Mouse (Mus musculus) natural killer cell, adult 2 months (primary cell): ENCODE results near the gene Ier5l.

ENCODE experiments used
- DNase-seq, 2 experiments: peaks; one replicate each; pipeline ENCODE4 v3.0.0; 2022; ENCODE audit warnings: low spot score in 2 of 2

Ier5l gene

DNA sequence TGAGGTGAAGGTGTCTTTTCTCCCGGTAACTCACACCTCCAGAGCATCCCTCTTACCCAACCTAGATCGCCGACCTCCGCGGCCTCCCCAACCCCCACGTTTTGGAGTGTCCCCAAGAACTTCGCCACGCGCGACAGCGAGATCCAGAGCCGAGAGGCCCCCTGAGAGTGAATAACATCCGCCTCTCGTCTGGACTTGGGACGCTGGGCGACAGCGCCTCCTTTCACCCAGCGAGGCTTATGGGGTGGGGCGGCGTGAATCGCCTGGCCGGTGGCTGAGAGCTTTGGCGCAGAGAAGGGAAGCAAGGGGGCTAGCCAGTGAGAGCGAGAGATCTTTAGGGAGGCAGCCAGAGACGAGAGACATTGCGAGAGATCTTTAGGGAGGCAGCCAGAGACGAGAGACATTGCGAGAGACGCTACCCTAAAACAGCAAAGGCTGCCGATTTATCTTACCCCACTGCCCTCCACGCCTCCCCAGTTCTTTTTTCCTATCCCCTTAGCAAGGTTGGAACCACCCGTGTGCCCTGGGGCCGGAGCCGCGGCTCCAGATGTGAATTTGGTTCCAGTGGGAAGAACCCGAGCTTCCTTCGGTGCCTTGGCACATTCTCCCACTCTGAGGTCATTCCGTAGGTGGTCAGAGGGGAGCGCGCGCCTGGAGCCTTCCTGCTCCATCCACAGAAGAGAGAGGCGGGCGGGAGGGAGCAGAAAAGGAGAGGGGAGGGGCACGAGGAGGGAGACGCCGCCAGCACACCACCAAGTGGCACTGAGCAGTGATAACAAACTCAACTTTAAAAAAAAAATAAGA is 3.7 kb downstream of the Ier5l start:
- peak; percentile 29 to 46 for DNase-seq

DNA sequence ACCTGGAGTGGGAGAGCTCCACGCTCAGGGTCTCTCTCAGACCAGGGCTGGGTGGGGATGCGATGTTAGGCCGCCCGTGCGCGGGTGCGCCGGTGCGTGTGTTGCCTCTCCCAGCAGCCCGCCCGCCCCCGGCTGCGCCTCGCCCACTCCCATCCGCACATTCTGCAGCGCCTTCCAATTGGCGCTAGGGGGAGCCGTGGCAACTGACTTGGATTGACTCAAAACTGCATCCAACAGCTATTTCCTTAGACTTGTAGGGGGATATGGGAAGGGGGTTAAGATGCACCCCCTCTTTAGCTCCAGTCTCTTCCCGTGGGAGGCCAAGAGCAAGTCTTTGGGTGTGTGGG is 4.2 kb downstream of the Ier5l start:
- peak; percentile 44 to 63 for DNase-seq

DNA sequence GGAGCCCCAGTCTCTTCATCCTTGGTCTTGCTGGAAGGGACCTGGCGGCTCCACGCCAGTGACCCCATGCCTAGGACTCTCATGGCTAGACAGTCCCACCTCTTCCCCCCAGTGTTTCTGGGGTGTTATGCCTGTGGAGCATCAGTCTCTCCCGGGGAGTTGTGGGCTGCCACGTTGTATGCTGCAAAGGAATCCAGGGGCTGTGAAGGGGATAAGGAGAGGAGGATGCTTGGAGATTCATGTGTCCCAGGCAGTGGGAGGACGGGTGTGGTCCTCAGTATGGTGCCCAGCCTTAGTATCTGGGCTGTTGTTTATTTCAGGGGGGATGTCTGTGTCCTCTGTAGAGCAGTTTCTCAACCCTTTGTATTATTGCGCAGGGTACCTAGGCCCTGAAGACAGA is 5.0 kb downstream of the Ier5l start:
- DNase-seq = no peak

DNA sequence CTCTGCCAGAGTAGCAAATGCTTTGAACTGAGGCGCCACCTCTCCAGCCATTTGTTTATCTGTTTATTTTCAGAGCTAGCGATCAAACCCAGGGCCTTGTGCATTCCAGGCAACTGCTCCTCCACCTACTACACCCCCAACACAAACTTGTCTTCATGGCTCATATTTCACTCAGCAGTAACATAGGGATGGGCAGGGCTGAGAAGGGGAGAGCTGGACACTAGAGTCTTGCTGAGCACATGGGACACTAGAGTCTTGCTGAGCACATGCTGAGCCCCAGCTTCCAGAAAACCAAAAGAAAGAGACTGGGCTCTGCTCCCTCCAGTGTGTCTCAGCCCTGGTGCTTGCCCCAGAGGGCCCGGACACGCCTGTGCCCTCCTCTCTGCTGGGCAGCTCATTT is 7.2 kb downstream of the Ier5l start:
- DNase-seq = no peak

DNA sequence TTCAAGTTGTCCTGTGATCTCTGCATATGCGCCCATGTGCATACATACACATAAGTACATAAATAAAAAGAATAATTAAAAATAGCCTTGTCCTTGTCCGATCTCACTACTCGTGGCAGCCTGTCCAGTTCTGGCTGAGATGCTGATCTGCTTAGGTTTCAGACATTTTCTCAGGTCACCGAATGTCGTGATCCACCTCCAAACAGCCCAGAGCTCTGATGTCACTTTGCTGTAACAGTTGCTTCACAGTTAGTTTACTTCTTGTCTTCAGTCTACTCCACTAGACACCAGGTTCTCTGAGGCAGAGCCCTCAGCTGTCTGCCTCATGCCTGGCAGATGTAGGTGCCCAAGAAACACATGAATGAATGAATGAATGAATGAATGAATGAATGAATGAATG is 9.6 kb downstream of the Ier5l start:
- DNase-seq = peak in 1 of 2 experiments; percentile 21

DNA sequence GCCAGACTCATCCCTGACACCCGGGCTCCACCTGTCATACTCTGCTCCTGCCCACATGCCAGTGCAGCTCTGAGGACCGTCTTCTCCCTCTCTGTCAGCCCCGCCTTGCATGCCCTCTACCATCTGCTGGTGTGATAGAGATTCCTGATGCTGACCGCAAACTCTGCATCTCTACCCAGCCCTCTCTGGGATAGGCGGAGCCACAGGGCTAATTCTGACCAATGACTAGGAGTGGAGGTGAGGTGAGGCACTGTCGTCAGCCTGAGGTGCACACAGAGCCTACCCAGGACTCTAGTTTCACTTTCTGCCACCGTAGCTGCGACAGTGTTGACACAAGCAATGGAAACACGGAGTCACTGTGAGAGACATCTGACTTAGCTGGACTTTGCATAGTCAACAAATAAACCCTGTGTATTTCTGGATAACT is 10.1 kb downstream of the Ier5l start:
- peak; percentile 86 to 89 for DNase-seq

DNA sequence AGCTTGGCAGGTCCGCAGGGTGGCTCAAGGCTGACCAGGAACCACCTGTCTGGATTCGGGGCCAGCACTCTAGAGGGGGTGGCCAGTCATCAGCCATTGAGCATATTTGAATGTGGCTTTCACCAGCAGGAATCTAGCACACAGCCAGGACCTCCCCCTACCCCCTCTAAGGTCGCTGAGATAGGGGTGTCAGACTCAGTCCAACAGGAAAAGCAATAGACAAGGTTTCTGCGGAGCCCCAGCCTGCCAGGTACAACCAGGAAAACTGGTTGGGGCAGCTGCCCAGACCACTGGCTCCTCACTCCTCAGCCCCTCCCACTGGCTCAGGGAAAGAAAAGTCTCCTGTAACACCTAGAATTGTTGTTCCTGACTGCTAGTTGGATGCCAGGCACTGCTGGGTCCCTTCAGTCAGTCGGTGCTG is 10.7 kb downstream of the Ier5l start:
- no peak for DNase-seq

DNA sequence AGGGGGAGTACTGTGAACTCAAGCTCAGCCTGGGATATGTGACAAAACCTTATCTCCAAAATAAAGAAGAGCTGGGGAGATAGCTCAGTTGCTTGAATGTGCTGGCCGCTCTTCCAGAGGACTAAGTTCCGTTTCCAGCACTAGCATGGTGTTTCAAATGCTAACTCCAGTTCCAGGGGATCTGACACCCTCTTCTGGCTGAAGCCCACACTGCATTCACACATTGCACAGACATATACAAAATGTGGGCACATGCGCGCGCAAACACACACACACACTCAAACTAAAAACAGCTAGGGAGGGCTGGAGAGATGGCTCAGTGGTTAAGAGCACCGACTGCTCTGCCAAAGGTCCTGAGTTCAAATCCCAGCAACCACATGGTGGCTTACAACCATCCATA is 14.8 kb downstream of the Ier5l start:
- DNase-seq = no peak

DNA sequence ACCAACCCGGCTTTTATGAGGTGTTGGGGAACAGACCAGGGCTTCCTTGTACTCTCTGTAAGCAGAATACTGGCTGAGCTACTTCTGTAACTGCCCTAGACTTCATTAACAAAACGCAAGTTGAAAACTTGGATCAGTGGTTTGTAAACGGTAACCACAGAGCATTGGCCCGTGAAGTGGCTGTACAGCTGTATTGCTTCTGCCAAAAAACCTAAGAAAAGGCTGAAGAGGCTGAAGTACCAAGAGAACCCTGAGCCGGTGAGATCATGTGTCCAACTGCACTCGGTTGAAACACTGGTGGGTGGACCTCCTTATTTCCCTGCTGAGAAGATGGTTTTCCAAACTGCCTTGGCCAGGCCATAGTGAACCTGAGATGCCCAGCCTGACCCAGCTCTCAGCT is 15.7 kb downstream of the Ier5l start:
- DNase-seq = no peak

DNA sequence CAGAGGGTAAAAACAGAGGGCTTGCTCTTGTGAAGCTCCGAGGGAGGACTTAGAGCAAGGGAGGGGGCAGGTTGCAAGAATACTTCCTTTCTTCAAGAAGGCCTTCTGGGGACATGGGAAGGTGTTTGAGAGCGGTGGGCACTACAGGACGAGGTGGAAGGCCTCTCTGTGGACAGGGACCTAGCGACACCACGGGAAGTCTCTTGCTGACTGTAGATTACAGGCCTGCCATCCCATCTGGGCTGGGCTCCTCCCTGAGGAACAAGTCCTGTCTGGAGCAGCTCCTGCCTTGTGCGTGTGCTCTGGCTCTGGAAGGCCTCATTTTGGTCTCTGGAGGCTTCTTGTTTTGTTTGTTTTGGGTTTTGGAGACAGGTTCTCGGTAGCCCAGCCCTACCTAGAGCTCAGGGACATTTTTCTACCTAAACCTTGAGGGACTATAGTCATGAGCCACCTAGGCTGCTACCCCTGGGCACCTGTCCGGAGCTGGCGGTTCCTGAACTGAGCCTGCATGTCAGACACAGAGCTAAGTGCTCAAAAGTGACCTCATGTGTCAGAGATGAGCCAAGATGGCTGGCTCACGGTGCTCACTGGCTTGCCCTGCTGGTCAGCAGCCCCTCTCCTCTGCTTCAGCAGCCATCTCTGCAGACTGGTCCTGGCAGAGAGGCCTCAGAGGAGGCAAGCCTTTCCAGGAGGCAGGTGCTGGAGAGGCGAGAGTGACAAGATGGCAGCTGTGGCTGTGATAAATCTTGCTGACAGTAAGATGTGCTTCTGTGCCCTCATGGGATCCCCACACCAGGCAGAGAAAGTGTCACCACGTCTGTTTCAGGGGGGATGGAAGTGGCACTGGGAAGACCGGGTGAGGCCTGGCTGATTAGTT is 17.7 kb downstream of the Ier5l start:
- DNase-seq = no peak

DNA sequence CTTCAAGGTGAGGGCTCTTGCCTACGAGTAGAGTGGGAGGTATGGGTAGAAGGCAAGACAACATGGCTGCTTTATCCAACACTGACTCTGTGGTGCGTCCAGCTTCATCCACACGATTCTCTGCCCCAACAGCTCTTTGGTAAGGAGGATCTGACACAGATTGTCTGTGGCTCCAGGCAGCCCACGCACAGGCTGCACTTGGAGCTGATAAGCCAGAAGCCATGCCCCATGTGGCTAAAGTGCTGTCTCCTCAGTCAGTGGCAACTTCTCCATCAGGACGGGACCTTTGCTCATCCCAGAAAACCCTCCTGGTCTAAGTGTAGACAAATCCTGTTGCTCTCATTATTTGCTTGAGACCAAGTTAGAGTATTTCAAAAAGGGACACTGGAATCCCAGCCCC is 19.4 kb downstream of the Ier5l start:
- no peak for DNase-seq

DNA sequence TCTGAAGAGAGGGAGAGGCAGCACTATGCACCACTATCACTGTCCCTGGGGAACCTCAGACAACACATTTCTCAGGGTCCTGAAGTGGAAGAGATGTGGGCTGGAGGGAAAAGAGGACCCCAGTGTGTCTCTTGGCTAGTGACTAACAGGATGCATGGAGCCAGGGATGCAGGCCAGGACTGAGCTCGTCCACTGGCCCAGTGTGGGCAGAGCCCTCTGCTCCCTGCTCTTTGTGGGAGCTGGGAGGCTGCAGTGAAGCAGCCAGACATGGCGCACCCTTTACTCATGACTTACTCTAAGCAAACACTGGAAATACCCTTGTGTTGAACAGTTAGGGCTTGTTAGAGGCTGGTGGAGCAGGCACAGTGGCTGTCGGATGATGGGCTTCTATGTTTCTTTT is 20.4 kb downstream of the Ier5l start:
- no peak for DNase-seq

DNA sequence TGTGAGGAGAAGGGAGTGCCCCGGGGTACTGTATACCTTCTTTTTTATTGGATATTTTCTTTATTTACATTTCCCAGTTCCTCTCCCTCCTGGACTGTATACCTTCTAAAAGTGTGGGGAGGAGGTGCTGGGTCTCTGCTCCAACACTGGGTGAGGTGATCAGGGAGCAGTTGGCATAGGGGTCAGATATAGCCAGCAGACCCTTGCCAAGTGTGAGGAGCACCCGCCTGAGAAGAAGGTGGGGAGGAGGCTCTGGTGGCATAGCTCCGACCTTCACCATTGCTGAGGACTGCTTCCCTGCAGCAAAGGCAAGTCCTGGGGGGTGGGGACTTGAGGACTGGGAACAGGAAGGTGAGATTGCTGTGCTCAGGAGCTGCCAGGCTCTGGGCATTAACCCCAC is 22.5 kb downstream of the Ier5l start:
- no peak for DNase-seq

DNA sequence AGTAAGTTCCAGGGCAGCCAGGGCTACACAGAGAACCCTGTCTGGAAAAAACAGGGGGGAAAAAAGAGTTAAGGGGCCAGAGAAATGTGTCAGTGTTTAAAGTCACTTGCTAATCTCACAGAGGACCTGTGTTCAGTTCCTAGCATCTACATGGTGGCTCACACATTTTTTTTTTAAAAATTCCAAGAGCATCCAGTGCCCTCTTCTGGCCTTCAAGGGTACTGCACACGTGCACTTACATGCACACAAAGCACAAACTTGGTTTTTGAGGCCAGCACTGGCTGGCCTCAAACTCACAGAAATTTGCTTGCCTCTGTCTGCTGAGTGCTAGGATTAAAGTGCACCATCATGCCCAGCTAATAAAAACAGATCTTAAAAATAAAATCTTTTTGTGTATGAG is 23.5 kb downstream of the Ier5l start:
- no peak for DNase-seq

DNA sequence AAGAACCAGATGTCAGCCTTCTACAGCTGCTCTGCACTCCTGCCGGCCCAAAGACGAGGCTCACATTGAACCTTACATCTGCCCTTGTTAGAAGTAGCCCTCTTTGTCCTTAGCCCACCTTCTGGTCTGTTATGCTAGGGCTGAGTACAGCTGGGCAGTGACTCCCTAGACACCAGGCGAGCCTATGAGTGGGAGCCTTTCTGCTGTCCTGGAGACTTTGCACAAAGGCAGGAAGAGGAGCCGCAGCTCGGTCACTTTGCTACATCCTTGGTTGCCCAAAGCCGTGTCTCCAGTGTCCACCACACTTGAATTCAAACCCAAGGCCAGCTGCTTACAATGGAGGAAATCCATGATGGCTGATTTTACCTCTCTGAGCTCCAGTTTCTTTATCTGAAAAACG is 25.6 kb downstream of the Ier5l start:
- no peak for DNase-seq

DNA sequence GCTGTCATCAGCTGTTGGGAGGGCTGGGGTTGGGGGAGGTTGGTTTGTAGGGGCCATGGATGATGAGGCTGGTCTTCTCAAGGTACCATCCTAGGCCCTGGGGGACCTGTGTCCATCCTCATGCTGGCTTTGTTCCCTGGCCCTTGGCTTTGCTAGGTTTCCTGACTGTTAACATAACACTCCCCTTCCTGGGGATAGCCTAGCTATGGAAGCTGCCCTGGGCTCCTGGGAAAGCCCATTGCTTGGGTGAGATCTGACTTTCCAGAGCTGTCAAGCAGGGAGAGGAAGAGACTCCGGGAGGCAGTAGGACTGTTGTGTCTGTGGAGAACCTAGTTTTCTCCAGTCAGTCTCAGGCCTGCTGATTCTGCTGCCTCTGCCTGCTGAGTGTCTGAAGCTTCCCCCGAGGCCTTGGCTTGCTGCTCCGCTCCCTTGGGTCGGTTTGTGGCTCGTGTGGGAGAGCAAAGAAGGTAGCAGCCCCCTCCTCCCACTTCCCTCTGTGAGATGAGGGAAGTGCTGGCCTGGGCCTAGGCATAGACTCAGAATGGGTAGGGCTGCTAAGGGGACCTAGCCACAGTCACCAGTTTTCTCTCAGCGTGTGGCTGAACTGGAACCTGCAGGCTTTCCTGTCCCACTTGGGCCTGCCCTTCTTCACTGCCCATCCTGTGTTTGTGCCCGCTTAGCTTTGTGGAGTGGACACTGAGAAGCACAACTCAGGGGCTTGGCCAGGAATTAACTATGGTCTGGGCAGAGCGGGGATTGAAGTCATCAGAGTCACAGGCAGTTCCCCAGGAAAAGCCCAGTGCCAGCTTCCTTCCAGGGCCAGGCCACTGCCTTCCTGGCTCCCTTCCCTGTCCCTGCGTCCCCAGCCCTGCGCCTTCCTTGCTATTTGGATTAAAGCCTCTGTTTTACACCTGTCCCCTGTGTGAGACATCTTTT is 26.9 kb downstream of the Ier5l start:
- no peak for DNase-seq

DNA sequence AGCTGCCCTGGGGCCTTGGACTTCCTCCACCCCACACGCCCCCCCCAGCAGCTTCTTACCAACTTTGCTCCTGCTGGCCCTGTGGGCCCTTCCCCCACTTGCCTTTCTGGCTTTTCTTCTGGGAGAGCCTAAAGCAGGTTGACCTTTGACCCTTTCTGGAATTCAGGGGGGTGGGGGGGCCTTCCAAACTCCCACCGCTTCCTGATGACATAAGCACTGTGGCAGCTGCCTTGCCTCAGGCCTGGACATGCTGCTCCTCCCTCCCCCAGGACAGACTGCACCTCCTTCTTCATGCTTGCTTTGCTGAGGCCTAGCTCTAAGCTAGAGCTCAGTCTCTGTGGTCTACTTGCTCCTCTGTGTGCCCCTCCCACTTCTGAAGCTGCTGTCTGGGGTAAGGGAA is 28.7 kb downstream of the Ier5l start:
- no peak for DNase-seq

DNA sequence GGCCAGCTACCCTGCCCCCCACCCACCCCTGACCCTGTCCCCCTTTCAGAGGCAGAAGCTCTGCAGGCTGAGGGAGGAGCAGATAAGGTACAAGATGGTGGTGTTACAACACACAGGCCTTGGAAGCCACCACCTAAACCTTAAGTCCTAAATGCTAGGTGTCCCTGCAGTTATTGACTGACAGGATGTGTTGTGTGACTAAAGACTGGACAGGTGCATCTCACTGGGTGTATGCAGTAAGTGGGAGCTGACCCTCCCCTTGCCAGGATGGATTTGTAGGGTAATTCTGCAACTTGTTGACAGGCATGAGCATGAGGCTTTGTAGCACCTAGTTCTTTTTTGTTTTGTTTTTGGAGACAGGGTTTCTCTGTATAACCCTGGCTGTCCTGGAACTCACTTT is 29.6 kb downstream of the Ier5l start:
- no peak for DNase-seq

DNA sequence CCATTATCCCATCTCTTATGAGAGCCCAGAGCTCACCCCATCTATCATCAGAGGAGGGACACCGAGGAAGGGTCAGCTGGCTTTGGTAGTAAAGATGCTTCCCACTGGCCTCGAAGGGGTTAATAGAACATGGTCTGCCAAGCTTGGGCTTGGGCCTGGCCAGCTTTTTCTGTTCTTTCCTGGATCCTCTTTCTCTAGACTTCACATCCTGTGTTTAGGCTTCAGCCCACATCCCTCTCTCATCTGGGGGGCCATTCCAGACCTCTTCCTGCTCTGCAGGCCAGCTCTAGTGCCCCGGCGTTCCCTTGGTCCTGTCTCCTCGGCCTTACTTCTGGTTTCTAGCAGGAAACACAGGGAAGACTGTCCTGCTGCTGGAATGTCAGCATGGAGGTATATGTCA is 30.0 kb downstream of the Ier5l start:
- no peak for DNase-seq

DNA sequence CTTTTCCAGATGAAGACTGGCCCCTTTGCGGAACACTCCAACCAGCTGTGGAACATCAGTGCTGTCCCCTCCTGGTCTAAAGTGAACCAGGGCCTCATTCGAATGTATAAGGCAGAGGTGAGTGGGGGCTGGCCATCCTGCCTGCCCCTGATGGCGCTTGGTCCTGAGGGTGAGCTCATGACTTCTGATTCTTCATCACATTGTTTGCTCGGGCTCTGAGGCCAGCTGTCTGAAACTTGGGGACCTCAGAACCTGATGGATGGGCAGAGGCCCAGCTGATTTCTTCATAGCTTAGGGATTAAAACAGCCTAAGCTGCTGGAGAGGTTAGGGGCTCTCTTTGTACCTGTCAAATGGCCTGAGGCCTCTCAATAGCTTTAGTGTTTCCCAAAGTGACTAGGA is 30.7 kb downstream of the Ier5l start:
- DNase-seq = no peak

DNA sequence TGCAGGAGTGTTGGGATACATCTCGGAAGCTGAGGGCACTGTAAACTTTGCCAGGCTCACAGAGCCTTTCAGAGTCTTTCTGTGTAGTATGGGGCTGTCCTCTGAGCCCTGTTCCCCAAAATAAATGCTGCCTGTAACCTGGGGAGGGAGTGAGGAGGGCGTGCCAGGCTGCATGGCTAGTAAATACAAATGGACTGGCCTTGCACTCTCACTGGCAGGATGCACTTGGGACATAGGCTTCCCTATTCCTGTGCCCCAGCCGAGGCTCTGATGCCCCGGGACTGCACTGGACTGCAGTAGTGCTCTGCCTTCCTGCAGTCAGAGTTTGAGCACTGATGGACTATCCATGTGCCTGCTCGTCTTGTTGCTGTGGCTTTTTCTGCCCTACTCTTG is 31.5 kb downstream of the Ier5l start:
- DNase-seq = no peak
